Mouse (Mus musculus) ES-CJ7 (cell line): ENCODE results near the gene Taf15.

Source experiments
- DNase-seq: peaks from one replicate; pipeline ENCODE4 v3.0.0; 2011; ENCODE audit warnings: low read depth, low spot score

The Taf15 gene

GRCm38 (mm10) chr11:83457257-83457656 lies 15.6 kb upstream of the Taf15 start:
- DNase-seq: no peak

GRCm38 (mm10) chr11:83457912-83458601 lies 14.8 kb upstream of the Taf15 start:
- no peak for DNase-seq

- no peak for DNase-seq
Observed at GRCm38 (mm10) chr11:83461462-83462027, 11.3 kb upstream of the Taf15 start.

- no peak for DNase-seq
Observed at GRCm38 (mm10) chr11:83462711-83463244, 10.1 kb upstream of the Taf15 start, which contains the start of gene Mmp28. Gene Mmp28 (minus strand): TSS chr11:83463071.

GRCm38 (mm10) chr11:83465976-83466375 lies 6.9 kb upstream of the Taf15 start:
- DNase-seq: no peak

- no peak for DNase-seq
Observed at GRCm38 (mm10) chr11:83467120-83467652, 5.7 kb upstream of the Taf15 start.

- DNase-seq: no peak
Observed at GRCm38 (mm10) chr11:83468765-83469164, 4.1 kb upstream of the Taf15 start.

- DNase-seq: no peak
Observed at GRCm38 (mm10) chr11:83471766-83472165, 1.1 kb upstream of the Taf15 start.

- peak; percentile 50 for DNase-seq
Observed at GRCm38 (mm10) chr11:83473235-83474016, 540 bp downstream of the Taf15 start.

- peak; percentile 48 for DNase-seq
Observed at GRCm38 (mm10) chr11:83491488-83491887, 18.6 kb downstream of the Taf15 start.

- DNase-seq: peak; percentile 93
Observed at GRCm38 (mm10) chr11:83495571-83495970, 22.7 kb downstream of the Taf15 start.

- DNase-seq: no peak
Observed at GRCm38 (mm10) chr11:83504308-83504707, 31.4 kb downstream of the Taf15 start.

- no peak for DNase-seq
Observed at GRCm38 (mm10) chr11:83509521-83509920, 36.6 kb downstream of the Taf15 start.

GRCm38 (mm10) chr11:83517153-83517552 lies 44.3 kb downstream of the Taf15 start:
- no peak for DNase-seq

GRCm38 (mm10) chr11:83518371-83518770 lies 45.5 kb downstream of the Taf15 start:
- peak; percentile 56 for DNase-seq

- DNase-seq: no peak
Observed at GRCm38 (mm10) chr11:83522075-83522474, 49.2 kb downstream of the Taf15 start, which contains the start of gene Heatr9. Gene Heatr9 (minus strand): TSS chr11:83522175.

GRCm38 (mm10) chr11:83529024-83529423 lies 56.1 kb downstream of the Taf15 start:
- no peak for DNase-seq

GRCm38 (mm10) chr11:83530360-83530759 lies 57.5 kb downstream of the Taf15 start, which contains the start of gene Ccl5:
Gene Ccl5 (minus strand): TSS chr11:83530518.
- no peak for DNase-seq

GRCm38 (mm10) chr11:83533192-83533591 lies 60.3 kb downstream of the Taf15 start:
- no peak for DNase-seq

- no peak for DNase-seq
Observed at GRCm38 (mm10) chr11:83534143-83534542, 61.3 kb downstream of the Taf15 start.

GRCm38 (mm10) chr11:83534609-83535423 lies 61.9 kb downstream of the Taf15 start:
- no peak for DNase-seq
